Mouse (Mus musculus): ENCODE data around the gene Rsph1. TPM values are rescaled to one million over a fixed set of nuclear protein-coding genes. Genes with fewer than 3 reads are reported as not detected.

Gene Rsph1
- total and polyA plus RNA-seq, 3 experiments: not detected

DNA sequence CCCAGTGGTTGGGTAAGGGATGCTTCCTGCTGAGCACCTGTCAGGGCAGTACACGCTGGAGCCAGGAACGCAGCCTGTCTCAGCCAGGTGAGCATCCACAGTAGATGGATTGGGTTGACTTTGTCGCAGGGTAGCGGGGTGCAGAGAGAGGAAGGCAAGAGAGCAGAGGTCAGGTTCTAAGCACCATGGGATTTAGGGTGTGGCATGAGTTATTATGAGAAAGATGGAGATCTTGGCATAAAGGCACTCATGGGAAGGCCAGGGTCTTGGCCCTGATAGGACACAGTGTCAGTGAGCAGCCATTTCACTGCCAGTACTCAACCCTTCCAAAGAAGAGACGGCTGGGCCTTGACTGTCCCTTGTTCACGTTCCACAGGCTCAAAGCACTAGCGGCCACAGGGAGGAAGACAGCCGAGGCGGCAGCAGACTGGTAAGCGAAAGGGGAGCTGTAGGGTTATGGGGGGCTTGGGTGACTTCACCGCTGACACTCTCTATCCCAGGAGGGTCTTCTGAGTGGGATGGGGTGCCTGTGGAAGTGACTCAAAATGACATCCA, 67.7 kb downstream of the Rsph1 start:
- no peaks in the 10 kb centered on the region for H3K36me3 ChIP-seq (replicated peaks in 1 of 2; ENCODE audit: control insufficient read depth in 1 of 2, insufficient read depth in 1 of 2, low read length in 1 of 2)
- peaks cover 7% of the 10 kb centered on the region for H3K27me3 ChIP-seq (replicated peaks)
- H3K27ac ChIP-seq (ENCODE audit: insufficient read depth, low read depth): no peak overlapping the region
- H3K4me1 ChIP-seq (ENCODE audit: control insufficient read depth in 1 of 2, insufficient read depth in 2 of 2): peaks cover 0 to 11% of the 10 kb centered on the region in 2 experiments; a peak in 2 of 4 replicates
- in situ Hi-C loops (cut with MboI; ENCODE audit: low pct_ligation_motif_present, low pct_unique_long_range_greater_than_20kb, low sequenced_read_pairs) (no loop called here), dilution Hi-C loops (cut with MboI; ENCODE audit: extremely low pct_ligation_motif_present, extremely low pct_unique_long_range_greater_than_20kb, low sequenced_read_pairs) (no loop called here)
- TF ChIP-seq ETS1 (conservative IDR thresholded peaks at IDR 0.05; ENCODE audit: low read depth, low read length) (no peak), EP300 (IDR thresholded peaks at IDR 0.05; ENCODE audit: low read length) (no peak), MAFK (IDR thresholded peaks at IDR 0.05; ENCODE audit: insufficient replicate concordance, low read length) (no peak), MAZ (IDR thresholded peaks at IDR 0.05; ENCODE audit: low read depth, low read length) (no peak), GABPA (IDR thresholded peaks at IDR 0.05; ENCODE audit: insufficient replicate concordance, low read depth, low read length) (no peak), ZNF384 (IDR thresholded peaks at IDR 0.05; ENCODE audit: low read depth, low read length) (no peak), CHD1 (IDR thresholded peaks at IDR 0.05; ENCODE audit: low read depth, low read length) (no peak), RAD21 (IDR thresholded peaks at IDR 0.05; ENCODE audit: low read depth, low read length) (no peak), POLR2A (IDR thresholded peaks at IDR 0.05; ENCODE audit: low read depth, low read length) (no peak)
- no peak for DNase-seq (ENCODE audit: extremely low read depth)
- no peak overlapping the region for H3K4me2 ChIP-seq (ENCODE audit: insufficient read depth, low read depth, poor library complexity, severe bottlenecking)
- H3K79me2 ChIP-seq (replicated peaks; ENCODE audit: control insufficient read depth, extremely low read depth, insufficient read depth, poor library complexity, severe bottlenecking): no peaks in the 10 kb centered on the region
- no peaks in the 10 kb centered on the region for H3K9me3 ChIP-seq (replicated peaks; ENCODE audit: low read length)
- no peak overlapping the region for H3K9ac ChIP-seq (ENCODE audit: insufficient read depth, low read depth)
- H3K4me3 ChIP-seq (replicated peaks in 1 of 3; ENCODE audit: low read depth in 2 of 3, low read length in 2 of 3, poor library complexity in 1 of 3): no peak overlapping the region

DNA sequence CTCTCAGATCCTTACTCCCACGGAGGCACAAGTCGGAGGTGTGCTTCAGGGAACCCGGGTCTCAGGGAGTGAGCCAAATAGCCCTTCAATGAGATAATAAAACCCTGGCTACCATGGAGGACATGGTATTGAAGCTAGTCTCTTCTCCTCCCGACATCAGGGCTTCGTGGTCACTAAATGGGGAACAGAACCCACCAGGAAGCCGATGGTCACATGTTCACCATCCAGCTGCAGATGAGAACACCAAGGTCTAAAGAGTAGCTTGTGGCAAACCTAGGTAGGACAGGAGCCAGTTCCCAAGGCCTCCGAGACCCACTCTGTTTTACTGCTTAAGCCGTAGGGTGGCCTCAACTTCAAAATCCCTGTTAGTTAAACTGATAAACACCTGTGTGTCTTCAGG, 68.5 kb downstream of the Rsph1 start:
- Histone ChIP-seq H3K27me3 (replicated peaks) (peaks cover 7% of the 10 kb centered on the region), H3K4me3 (replicated peaks in 1 of 3; ENCODE audit: low read depth in 2 of 3, low read length in 2 of 3, poor library complexity in 1 of 3) (no peak overlapping the region), H3K9ac (ENCODE audit: insufficient read depth, low read depth) (no peak overlapping the region), H3K36me3 (replicated peaks in 1 of 2; ENCODE audit: control insufficient read depth in 1 of 2, insufficient read depth in 1 of 2, low read length in 1 of 2) (no peaks in the 10 kb centered on the region), H3K9me3 (replicated peaks; ENCODE audit: low read length) (no peaks in the 10 kb centered on the region), H3K27ac (ENCODE audit: insufficient read depth, low read depth) (no peak overlapping the region), H3K4me1 (ENCODE audit: control insufficient read depth in 1 of 2, insufficient read depth in 2 of 2) (peaks cover 0 to 6% of the 10 kb centered on the region in 2 experiments; a peak in 2 of 4 replicates), H3K4me2 (ENCODE audit: insufficient read depth, low read depth, poor library complexity, severe bottlenecking) (no peak overlapping the region), H3K79me2 (replicated peaks; ENCODE audit: control insufficient read depth, extremely low read depth, insufficient read depth, poor library complexity, severe bottlenecking) (no peaks in the 10 kb centered on the region)
- in situ Hi-C loops (cut with MboI; ENCODE audit: low pct_ligation_motif_present, low pct_unique_long_range_greater_than_20kb, low sequenced_read_pairs): no loop called here
- dilution Hi-C loops (cut with MboI; ENCODE audit: extremely low pct_ligation_motif_present, extremely low pct_unique_long_range_greater_than_20kb, low sequenced_read_pairs): no loop called here
- TF ChIP-seq CTCF (conservative IDR thresholded peaks at IDR 0.05 in 1 of 2, IDR thresholded peaks at IDR 0.05 in 1 of 2; ENCODE audit: low read depth in 2 of 2, low read length in 2 of 2) (no peak), BHLHE40 (IDR thresholded peaks at IDR 0.05; ENCODE audit: low read depth, low read length) (no peak), MYC (IDR thresholded peaks at IDR 0.05; ENCODE audit: low read depth, low read length) (no peak), RAD21 (IDR thresholded peaks at IDR 0.05; ENCODE audit: low read depth, low read length) (no peak), IRF4 (IDR thresholded peaks at IDR 0.05; ENCODE audit: low read depth, low read length) (no peak), GABPA (IDR thresholded peaks at IDR 0.05; ENCODE audit: insufficient replicate concordance, low read depth, low read length) (no peak), ZC3H11A (IDR thresholded peaks at IDR 0.05; ENCODE audit: low read depth, low read length) (no peak), USF2 (conservative IDR thresholded peaks at IDR 0.05; ENCODE audit: low read depth, low read length) (no peak), NELFE (IDR thresholded peaks at IDR 0.05; ENCODE audit: low read depth, low read length) (no peak), HCFC1 (IDR thresholded peaks at IDR 0.05; ENCODE audit: low read depth, low read length) (no peak), ZNF384 (IDR thresholded peaks at IDR 0.05; ENCODE audit: low read depth, low read length) (no peak)
- DNase-seq (ENCODE audit: extremely low read depth): no peak
